Mouse (Mus musculus) CD4-positive, CD25-positive, alpha-beta regulatory T cell, adult 4 months (primary cell): ENCODE measurements around the gene Prr18. TPM values are rescaled to one million over a fixed set of nuclear protein-coding genes. Genes with fewer than 3 reads are reported as not detected.

Experiments used
- ATAC-seq: one replicate; pipeline ENCODE4 v1.8.0; 2017
- polyA plus RNA-seq, 2 experiments: library from polyadenylated mRNA; unstranded; fragments of 100-300 nt; shearing (Covaris generic); gene quantifications; one replicate each; pipeline ENCODE4 v1.2.1; 2017

The Prr18 gene
- polyA plus RNA-seq, 2 experiments from 2014 or later: not detected

DNA sequence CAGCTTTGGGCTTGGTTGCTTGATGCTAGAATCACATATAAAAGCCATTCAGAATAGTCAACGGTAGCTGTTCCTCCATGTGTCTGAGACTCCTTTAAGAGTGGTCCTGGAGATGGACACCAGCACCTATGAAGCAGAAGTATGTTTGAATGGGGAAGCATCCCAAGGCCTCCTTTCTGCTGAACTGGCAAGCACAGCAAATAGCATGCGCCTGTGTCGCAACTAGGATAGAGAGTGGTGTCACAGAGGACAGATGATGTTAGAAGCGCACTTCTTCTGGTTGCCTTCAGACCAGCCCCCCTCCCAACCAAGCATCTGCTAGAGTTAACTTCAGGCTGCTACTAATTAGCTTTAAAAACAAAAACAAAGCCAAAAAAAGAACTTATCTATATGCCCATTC lies 53.2 kb downstream of the Prr18 start:
- no peak for ATAC-seq

Other genes starting within 250 kb of the Prr18 start
- gene Gm49673, start 189.7 kb upstream of the Prr18 start, polyA plus RNA-seq: not detected
- 10 to 100 TPM; 42.6 to 47.1 TPM for gene Rnaset2a, start 189.4 kb upstream of the Prr18 start, polyA plus RNA-seq
- 10 to 100 TPM; 24.8 to 27.1 TPM for gene Fgfr1op, start 172.0 kb upstream of the Prr18 start, polyA plus RNA-seq
- gene Ccr6, start 101.4 kb upstream of the Prr18 start, polyA plus RNA-seq: 100 to 1,000 TPM in 1 of 2 experiments, 10 to 100 TPM in 1; 90.4 to 125 TPM
- 100 to 1,000 TPM; 183 to 184 TPM for gene Mpc1, start 54.6 kb upstream of the Prr18 start, polyA plus RNA-seq
- gene Sft2d1, start 26.4 kb upstream of the Prr18 start, polyA plus RNA-seq: 100 to 1,000 TPM; 129 to 135 TPM
- 1 to 10 TPM in 1 of 2 experiments, under 1 TPM in 1; 0.51 to 2.7 TPM for gene T2, start 18.5 kb downstream of the Prr18 start, polyA plus RNA-seq
- gene T, start 97.0 kb downstream of the Prr18 start, polyA plus RNA-seq: not detected
- gene Pde10a, start 187.9 kb downstream of the Prr18 start, polyA plus RNA-seq: 1 to 10 TPM in 1 of 2 experiments, not detected in 1; 1.1 TPM
- 1 to 10 TPM in 1 of 2 experiments, not detected in 1; 3.6 TPM for gene Gm17087, start 229.5 kb downstream of the Prr18 start, polyA plus RNA-seq